Mouse (Mus musculus) erythroblast, adult 5-6 weeks (primary cell): Measurements from ENCODE around the gene Ccdc17. TPM values are rescaled to one million over a fixed set of nuclear protein-coding genes. Genes with fewer than 3 reads are reported as not detected.

Experiments used
- ATAC-seq: replicated peaks from 2 replicates; pipeline ENCODE4 v1.8.0; 2016; ENCODE audit warnings: moderate number of reproducible peaks, mild to moderate bottlenecking, moderate TSS enrichment, inconsistent platforms; ENCODE audit not compliant: poor library complexity, low FRiP score, severe bottlenecking
- total RNA-seq, 2 experiments: library from RNA; stranded (forward) in 1 of 2; stranded (reverse) in 1 of 2; fragments of 150-400 nt in 1 of 2; fragments of 200-764, 138-1000 nt in 1 of 2; gene quantifications; 2 replicates each; pipeline versions ENCODE4 v1.2.3 to v1.2.4; 2015 to 2017; ENCODE audit warnings: low replicate concordance in 2 of 2

The Ccdc17 gene
- total RNA-seq (2015; ENCODE audit: low replicate concordance) (1.5 and 3.8 TPM in 2 replicates), total RNA-seq (2017; ENCODE audit: low replicate concordance) (2.0 and 2.1 TPM in 2 replicates)

DNA sequence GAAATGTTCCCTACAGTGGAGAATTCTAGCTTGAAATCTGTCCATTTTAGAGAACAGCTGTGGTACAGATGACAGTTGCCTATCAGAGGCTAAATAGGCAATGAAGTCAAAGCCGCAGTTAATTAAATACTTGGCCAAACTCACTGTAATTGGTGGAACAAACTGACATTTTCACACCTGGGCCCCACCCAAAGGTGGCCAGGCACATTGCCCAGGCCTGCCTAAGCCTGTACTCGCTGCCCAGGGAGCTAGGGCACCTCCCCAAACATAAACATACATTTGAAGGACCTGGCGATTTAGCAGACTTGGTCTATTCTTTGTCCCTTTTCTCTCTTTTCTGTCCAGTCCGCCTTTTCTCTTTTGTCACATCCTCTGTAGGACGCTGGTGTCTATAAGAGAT, at the start of gene Ccdc17:
Gene Ccdc17, plus strand, starts transcription at position 276 of the 400 bp plus-strand sequence.
- ATAC-seq: no peak

DNA sequence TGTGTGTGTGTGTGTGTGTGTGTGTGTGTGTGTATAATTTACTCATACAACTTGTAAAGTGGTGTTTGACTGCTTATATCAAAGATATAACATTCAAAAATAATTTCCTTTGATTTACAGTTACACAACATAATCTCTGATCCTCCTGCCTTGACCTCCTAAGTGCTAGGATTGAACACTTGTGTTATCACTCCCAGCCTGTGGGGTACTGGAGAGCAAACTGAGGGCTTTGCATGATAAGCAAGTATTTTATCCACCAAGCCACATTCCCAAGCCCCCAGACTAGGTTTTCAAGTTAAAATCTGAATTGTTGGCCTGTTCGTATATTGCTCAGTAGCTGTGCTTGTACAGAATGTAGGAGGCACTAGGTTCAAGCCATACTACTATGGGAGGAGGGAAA, 46.0 kb upstream of the Ccdc17 start:
- ATAC-seq: no peak

DNA sequence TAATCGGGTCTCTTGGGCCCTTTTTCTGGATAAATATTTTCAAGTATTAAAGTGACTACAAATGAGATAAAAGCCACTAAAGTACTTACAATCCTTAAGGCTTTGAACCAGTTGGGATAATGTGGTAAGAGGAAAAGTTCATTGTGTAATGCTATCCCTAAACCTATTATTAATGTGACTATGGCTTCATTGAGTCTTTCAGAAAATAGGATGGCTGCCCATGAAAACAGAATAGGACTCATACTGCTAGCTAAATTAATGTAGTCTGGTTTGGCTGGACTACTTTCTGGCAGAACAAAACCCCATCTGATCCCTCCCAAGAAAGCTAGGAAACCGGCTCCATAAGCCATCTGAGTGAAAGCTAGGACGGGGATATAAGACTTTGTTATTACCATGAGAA, 43.4 kb upstream of the Ccdc17 start:
- ATAC-seq: no peak

DNA sequence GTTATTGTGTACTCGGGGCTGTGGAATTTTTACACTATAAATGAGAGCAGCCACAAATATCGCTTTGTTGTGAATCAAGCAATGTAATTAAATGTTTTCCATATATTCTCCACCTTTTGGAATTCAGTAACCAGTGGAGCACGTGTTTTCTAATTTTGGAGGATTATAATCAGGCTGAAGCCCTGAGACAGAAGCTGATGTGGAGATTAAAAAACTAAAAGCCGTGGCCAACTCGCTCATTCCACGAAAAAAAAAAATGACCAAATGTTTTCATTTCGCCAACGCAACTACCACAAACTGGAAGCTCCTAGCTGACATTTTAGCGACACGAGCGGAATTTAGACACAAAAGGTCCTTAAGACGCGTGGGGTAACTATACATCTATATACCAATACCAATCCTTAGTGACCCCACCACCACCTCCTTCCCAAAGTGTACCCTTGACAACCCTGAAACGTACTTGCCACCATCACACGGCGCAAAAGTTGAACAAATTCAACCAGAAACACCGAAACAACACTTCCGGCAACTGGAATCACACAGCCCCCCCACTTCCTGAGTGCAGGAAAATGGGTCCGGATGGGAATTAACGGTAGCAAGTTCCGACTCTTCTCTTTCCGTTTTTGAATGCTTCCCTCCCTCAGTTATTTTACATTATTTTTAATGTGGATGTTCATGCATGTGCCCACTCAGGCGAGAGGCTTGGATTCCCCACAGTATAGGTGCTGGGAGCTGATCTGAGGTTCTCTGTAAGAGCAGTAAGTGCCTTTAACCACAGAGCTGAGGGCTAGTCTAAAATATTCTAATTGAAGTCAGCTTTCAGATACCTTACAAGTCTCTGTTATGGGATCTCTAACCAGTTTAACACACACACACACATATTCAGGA, 40.8 kb upstream of the Ccdc17 start, which contains the start of gene Tmem69:
Gene Tmem69, minus strand, starts transcription at position 524 of the 888 bp plus-strand sequence.
- ATAC-seq: peak; percentile 23; the same call in 1 of the 2 replicates

DNA sequence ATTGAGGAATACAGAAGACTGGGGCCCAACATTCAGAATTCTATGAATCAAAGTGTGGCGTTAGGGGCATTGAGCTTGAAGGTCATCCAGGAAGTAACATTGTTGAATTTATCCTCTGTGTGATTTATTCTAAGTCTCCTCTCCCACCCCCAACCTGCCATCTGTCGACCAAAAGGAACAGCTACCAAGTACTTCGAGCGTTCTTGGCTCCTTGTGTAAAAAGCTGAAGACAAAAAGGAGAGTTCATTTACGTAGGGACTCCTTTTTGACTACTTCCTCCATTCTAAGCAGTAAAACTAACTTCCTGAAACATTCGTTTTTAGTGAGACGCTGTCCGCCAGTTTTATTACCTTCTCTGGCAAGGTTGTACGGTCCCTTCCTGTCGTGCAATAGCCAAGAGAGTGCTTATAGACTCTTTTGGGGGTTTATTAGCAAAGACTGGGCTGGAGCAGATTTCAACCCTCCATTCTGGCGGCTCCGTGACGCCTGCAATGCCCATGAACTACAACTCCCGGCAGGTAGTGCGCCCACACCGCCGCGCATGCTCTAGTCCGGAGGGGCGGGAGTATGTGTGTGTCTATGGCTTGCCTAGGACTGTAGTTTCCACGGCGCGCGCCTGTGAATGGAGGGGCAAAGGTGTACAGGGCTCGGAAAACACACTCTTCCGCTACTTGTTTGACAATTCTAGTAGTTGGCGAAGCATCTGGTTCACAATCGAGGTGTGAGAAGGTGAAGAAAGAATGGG, 39.7 kb upstream of the Ccdc17 start:
- ATAC-seq: peak; percentile 89

DNA sequence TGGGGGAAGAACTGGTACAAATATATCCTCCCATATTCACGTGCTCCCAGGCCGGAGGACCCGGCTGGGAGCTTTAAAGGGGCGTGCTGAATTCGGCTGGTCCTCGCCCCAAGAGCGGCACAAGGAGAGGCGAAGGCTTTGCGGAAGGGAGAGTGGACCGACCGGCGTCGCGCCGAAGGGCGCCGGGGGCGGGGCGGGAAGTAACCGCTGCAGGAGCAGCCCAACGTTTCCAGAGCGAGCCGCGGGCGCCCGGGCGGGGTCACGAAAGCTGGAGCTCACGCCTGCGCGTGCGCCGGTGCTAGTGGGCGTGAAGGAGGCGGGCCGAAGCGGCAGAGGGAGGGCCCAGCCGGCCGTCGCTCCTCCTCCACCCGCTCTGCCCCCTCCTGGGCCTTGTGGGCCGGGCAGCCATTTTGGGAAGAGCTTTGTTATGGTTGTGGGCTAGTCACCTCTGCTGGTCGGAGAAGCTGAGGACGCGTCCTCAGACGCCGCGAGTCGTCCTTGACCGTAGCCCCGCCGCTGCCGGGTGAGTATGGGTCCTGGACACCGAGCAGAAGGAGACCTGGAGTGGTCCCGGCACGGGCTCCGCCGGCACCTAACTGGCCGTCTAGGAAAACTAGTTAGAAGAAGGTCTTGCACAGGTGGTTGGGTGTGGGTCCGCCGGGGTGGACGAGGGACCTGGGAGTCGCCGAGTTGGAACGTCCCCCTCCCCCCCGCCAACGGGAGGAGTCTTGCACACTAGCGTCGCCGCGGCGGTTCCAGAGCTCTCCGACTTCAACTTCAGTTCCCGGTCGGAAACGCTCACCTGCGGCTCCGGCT, 38.9 kb upstream of the Ccdc17 start, which contains the start of gene Gpbp1l1:
Gene Gpbp1l1, plus strand, starts transcription at position 353 of the 816 bp plus-strand sequence.
- peak; percentile 85 for ATAC-seq

DNA sequence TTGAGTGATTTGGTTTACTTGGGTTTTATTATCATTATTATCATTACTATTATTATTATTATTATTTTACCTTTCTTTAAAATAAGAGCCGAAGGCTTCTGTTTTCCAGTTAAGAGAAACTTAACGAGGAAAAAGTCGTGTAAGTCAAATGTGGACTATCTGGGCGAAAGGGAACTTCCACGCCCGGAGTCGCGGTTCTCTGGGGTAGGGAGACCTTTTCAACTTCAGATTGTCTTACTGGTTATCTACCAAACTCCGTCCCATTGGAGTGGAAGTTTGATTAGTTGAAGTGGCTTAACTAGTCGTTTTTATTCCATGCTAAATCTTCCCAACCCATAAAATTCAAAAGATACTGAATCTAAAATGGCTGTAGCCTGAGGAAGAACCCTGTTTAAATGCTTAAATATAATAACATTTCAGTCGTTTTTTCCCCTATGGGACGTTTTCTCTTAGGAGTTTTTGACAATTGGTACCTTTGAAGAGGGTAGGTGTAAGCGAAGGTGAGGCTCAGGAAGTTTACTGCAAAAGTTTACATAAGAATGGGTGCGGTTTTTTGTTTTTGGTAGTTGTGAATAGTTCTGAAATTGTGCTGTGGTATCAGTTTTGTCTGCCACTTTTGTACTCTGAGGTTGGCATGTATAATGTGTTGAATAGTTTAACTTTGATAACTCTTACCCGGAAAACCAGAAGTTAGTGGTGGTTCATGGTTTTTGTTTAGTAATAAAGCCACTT, 38.1 kb upstream of the Ccdc17 start:
- no peak for ATAC-seq

DNA sequence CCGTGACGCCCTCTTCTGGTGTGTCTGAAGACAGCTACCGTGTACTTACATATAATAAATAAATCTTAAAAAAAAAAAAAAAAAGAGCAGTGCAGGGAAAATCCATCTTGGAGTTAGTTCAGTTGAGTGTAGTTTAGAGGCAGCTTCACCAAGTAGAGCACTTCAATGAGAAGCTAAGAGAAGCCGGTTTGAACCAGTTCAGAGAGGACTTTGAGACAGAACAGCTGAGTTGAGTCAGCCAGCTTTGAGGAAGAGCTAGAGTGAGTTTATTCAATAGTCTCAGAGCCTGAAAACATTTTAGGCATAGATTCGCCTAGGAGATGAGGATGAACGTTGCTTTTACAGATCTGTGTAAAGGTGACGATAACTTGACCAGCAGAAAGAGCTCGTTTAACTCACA, 661 bp upstream of the Ccdc17 start:
- ATAC-seq: no peak

DNA sequence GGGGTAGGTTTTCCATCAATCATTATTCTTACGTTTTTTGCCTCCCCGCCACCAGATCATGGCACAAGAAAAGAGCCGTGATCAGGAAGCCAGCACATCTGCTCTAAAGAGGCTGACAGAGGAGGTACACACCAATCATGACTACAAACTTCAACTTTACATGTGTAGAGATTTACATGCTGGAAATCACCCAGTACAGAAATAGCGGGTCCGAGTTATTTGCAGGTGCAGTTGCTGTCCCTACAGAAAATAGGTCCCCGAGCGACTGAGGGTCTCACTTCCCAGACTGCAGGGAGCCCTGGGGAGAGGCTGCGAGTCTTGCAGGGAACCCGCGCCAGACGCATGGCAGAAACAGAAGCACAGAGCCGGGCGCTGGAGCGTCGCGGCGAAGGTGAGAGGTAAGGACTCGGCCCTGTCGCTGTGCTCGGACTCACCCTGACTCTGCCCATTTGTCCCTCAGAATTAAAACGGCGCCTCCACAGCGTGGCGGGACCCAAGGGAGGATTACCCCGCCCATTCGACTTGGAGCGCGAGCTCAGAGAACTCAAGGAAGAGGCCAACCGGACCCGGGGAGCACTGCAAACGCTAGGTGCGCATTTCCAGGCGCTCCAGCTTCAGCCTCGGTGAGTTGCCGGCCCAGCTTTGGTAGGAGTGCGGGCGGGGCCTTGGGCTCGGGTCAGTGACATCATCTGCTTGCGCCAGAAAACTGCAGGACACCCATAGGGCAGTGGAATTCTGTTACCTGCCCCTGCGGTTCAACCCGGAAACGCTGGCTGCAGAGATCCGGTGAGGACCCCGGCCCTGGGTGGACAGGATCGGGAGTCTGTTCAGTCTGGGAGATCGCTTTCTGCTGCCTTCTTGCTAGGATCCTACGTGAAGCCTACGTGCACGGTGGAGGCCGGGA, 776 bp downstream of the Ccdc17 start:
- ATAC-seq: peak; percentile 96

DNA sequence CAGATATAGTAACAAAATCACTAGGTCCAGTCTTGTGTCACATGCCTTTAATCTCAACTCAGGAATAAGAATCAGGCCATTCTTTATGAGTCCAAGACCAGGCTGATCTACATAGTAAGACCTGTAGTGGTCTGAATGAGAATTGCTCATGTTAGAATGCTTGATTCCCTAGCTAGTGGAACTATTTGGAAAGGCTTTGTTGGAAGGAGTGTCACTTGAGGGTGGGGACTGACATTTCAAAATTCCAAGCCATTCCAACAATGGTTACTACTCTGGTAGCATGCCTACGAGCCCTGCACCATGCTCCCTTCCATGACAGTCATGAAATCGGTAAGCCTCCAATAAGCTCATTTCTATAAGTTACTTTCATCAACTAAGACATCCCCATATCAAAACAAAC, 16.2 kb downstream of the Ccdc17 start:
- ATAC-seq: no peak

DNA sequence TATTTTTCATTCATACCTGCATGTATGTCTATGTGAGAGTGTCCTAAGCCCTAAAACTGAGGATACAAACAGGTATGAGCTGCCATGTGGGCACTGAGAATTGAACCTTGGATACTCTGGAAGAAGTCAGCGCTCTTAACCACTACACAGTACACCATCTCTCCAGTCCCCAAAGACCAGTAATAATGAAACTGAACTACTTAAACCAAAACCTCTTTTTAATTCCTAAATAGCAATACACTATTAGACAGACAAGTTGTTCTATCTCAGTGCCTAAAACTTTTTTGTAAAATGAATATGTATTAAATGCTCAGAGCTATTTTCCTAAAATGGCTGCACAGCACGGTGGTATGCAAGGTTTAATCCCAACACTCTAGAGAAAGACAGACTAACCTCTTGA, 18.8 kb downstream of the Ccdc17 start:
- ATAC-seq: no peak

DNA sequence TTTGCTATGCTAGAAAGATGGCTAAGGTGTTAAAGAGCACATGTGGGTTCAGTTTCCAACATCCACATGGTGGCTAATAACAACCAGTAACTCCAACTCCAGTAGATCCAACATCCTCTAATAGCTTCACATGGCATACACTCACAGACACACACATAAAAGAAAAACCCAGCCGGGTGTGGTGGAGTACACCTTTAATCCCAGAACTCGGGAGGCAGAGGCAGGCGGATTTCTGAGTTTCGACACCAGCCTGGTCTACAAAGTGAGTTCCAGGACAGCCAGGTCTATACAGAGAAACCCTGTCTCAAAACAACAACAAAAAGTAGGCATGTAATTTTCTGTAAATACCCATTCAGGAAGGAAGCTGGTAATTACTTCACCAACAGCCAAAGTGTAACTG, 28.4 kb downstream of the Ccdc17 start:
- no peak for ATAC-seq

DNA sequence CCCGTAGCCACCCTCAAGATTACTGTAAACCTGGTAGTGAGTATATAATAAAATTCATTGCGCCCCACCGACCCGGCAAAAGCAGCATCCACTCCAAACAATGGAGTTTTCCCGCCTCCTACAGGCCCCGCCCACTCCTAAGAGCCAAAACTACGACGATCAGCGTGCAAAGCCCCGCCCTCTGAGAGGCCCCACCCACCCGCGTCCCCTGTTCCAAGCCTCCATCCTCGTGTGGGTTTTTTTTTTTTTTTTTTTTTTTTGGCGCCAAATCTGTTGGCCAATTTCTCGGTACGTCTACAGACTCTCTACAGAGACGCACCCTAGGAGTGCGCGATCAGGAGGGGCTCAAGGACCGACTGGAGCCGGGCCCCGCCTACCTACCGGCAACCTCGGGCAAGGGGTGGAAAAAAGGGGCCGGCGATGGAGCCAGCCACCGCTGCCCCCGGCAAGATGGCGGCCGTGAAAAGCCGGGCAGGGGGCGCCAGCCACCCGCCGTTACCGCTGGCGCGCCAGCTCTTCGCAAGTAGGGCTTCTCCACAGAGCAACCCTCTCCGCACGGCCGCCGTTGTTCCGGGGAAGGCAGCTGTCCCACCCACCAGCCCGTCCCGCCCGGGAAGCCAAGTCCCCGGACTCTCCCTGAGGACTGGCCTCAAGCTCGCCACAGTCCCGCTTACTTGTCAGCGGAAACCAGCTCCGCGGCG, 30.4 kb downstream of the Ccdc17 start:
- peak; percentile 80 for ATAC-seq

DNA sequence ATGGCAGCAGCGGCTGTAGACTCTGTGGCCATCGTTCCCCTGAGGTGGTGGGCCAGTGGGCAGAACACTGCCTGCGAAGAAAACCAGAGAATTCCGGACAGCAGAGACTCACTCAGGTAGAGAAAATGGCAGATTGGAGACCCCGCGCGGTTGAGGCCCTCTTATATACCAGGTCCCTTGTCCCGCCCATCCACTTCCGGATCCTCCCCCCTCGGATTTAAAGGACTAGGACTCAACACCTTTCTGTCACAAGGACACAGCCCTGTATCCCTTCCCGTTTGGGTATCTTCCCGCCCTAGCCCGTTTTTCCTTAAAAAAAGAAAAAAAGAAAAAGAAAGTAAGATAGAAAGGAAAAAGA, 30.9 kb downstream of the Ccdc17 start:
- ATAC-seq: peak; percentile 90

DNA sequence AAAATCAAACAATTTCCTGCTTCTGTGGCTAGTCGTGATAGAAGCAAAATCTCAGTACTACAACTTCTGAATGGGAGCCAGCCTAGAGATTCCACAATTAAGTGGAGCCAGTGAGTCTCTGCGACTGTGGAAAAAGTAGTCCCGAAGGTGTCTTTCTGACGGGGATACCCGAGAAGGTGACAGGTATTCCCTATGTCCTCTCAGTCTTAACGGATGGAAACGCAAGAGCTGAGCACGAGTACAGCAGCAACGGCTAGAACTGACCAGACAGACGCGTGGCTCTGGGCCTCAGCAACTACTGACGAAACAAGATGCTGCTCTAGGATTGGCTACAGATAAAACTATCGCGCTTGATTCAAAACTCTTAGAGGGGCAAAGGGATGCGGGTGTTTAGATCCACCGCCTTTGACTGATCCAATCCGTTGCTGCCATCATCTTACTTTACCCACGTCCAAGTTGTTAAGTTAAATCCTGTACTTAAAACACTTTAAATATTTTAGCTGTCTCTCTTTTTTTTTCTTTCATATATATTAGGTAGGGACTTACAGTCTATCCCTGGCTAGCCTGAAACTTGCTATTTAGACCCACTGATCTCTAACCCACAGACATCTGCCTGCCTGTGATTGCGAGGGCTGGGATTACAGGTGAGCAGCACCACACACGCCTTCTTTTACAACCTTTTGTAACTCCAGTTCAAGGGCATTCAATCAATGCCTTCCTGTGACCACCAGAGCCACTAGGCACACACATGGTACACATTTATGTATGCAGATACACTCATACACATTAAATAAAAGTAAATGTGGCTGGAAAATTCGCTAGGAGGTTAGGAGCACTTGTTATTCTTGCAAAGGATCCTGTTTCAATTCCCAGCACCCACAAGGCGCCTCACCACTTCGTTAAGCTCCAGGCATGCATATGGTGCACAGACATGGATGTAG, 31.5 kb downstream of the Ccdc17 start, which contains the start of gene Nasp:
Gene Nasp, minus strand, starts transcription at position 220 of the 941 bp plus-strand sequence.
- ATAC-seq: peak; percentile 71

DNA sequence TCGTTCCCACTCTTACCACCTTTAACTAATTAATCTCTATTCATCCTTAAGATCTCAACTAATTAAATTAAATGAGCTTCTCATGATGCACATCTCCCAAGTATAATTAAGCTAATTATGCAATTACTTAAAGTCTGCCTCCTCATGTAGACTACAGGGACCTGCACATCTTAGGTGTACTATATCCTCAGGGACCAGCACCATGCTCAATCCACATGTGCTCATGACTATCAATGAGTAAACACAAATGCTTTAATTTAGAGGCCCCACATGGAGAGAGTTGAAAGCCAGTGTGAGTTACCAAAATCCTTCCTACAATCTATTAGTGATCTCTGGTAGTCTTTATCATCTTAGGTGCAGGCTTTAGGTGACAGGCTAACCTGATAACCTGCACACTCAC, 38.7 kb downstream of the Ccdc17 start:
- ATAC-seq: no peak

DNA sequence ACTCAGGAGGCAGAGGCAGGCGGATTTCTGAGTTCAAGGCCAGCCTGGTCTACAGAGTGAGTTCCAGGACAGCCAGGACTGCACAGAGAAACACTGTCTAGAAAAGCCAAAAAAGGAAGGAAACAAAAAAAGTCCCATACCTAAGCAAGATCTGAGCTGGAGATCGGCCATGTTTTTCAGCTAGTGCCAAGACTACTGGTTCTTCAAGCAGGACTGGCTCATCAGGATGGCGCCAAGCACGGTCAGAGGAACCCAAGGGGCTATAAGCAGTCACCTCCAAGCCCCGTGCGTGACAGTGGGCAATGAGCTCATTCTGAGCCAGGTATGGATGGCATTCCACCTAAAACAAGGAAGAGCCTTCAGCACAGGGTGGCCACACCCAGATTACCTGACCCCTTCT, 42.4 kb downstream of the Ccdc17 start:
- no peak for ATAC-seq
